17 mouse cellular contexts compared by ENCODE assay signal in the genomic region with DNA sequence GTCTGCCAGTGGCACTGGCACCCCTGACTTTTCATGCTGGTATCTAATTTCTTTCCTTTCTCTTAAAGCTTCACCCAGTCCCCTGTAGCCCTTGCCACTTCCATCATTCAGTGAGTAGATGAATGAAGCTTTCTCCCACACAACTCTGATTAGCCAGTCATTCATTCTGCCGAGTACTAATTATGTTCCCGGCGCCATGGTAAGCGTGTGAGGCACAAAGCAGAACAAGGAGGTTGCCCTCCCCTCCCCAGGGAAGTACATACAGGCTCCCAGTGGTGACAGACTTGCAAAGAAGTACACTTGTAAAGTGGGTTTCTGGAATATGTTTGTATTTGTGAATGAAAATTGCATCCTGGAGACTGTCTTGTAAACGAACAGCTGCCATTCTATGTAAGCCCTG.
DNase-seq lines count a peak whose midpoint lies in the region; ATAC-seq and TF ChIP-seq lines count a peak whose summit lies in the region.
"Had no signal": no experiment of that assay in that cellular context is flagged by ENCODE, and none has a peak within 500 bp of the region (broad histone marks: within the 10 kb centered on the region; RNA-seq: fewer than 3 reads in every experiment).

No protein-coding gene starts in this region.

- peak; percentile 17 for DNase-seq in embryonic facial prominence, embryonic 14.5 days (ENCODE audit: low spot score)
- no peak for DNase-seq in hindbrain, postnatal 0 days (ENCODE audit: low spot score)
- DNase-seq in lung, postnatal 36 days: no peak
- DNase-seq in adrenal gland, postnatal 4 days (ENCODE audit: low spot score in 2 of 2): no peak
- DNase-seq: adrenal gland, postnatal 10 days; cerebellum, postnatal 14 days; heart, adult 11 months; kidney, adult 2 months; kidney, postnatal 36 days; thymus, postnatal 25 days had no signal

- peaks cover 28% of the 10 kb centered on the region for H3K4me1 ChIP-seq in midbrain, embryonic 12.5 days
- peaks cover 25% of the 10 kb centered on the region for H3K4me1 ChIP-seq in midbrain, embryonic 15.5 days
- H3K4me1 ChIP-seq in embryonic facial prominence, embryonic 14.5 days (ENCODE audit: control insufficient read depth, insufficient read depth, low read length): no peaks in the 10 kb centered on the region
- peaks cover 55% of the 10 kb centered on the region for H3K4me1 ChIP-seq in forebrain, embryonic 13.5 days
- 0 out of 2 replicates have a peak, but pooled peaks cover 5% of the 10 kb centered on the region for H3K4me1 ChIP-seq in hindbrain, postnatal 0 days (ENCODE audit: insufficient read depth, low read length)
- H3K4me1 ChIP-seq: heart, embryonic 15.5 days; limb, embryonic 13.5 days had no signal

- 47% methylated on average over 5 of the region's 5 CpGs for WGBS in midbrain, embryonic 12.5 days
- WGBS in midbrain, embryonic 15.5 days: 20% methylated on average over 5 of the region's 5 CpGs
- WGBS in embryonic facial prominence, embryonic 14.5 days: 64% methylated on average over 5 of the region's 5 CpGs
- WGBS in forebrain, embryonic 13.5 days: 2% methylated on average over 5 of the region's 5 CpGs
- 20% methylated on average over 5 of the region's 5 CpGs for WGBS in hindbrain, postnatal 0 days

- no peaks in the 10 kb centered on the region for H3K9me3 ChIP-seq in midbrain, embryonic 12.5 days
- no peaks in the 10 kb centered on the region for H3K9me3 ChIP-seq in midbrain, embryonic 15.5 days
- no peaks in the 10 kb centered on the region for H3K9me3 ChIP-seq in embryonic facial prominence, embryonic 14.5 days (ENCODE audit: control insufficient read depth, low read length)
- no peaks in the 10 kb centered on the region for H3K9me3 ChIP-seq in forebrain, embryonic 13.5 days (replicated peaks)
- no peaks in the 10 kb centered on the region for H3K9me3 ChIP-seq in hindbrain, postnatal 0 days (ENCODE audit: low read length)
- H3K9me3 ChIP-seq: heart, embryonic 15.5 days; limb, embryonic 13.5 days had no signal

- H3K4me3 ChIP-seq in midbrain, embryonic 12.5 days: no peak overlapping the region
- H3K4me3 ChIP-seq in midbrain, embryonic 15.5 days: no peak overlapping the region
- no peak overlapping the region for H3K4me3 ChIP-seq in embryonic facial prominence, embryonic 14.5 days (ENCODE audit: low read depth, low read length)
- no peak overlapping the region for H3K4me3 ChIP-seq in forebrain, embryonic 13.5 days
- H3K4me3 ChIP-seq in hindbrain, postnatal 0 days (ENCODE audit: low read length): no peak overlapping the region
- H3K4me3 ChIP-seq: heart, embryonic 15.5 days; limb, embryonic 13.5 days had no signal

- ATAC-seq in midbrain, embryonic 12.5 days (ENCODE audit: low FRiP score, low read depth): 0 out of 2 replicates have a peak, but pooled peaks have one; percentile 62
- ATAC-seq in midbrain, embryonic 15.5 days (replicated peaks): no peak
- ATAC-seq in embryonic facial prominence, embryonic 14.5 days (ENCODE audit: low read depth): no peak
- peak; percentile 92 for ATAC-seq in forebrain, embryonic 13.5 days
- 0 out of 2 replicates have a peak, but pooled peaks have one; percentile 45 for ATAC-seq in hindbrain, postnatal 0 days
- ATAC-seq: CD4-positive, CD25-positive, alpha-beta regulatory T cell, adult 4 months had no signal

- H3K27me3 ChIP-seq in midbrain, embryonic 12.5 days: no peaks in the 10 kb centered on the region
- no peaks in the 10 kb centered on the region for H3K27me3 ChIP-seq in midbrain, embryonic 15.5 days (replicated peaks)
- no peaks in the 10 kb centered on the region for H3K27me3 ChIP-seq in embryonic facial prominence, embryonic 14.5 days (replicated peaks; ENCODE audit: control insufficient read depth, insufficient read depth, low read length)
- H3K27me3 ChIP-seq in forebrain, embryonic 13.5 days: no peaks in the 10 kb centered on the region
- H3K27me3 ChIP-seq in hindbrain, postnatal 0 days (ENCODE audit: insufficient read depth, low read length): no peaks in the 10 kb centered on the region
- H3K27me3 ChIP-seq: heart, embryonic 15.5 days; limb, embryonic 13.5 days had no signal

- no peak overlapping the region for H3K4me2 ChIP-seq in midbrain, embryonic 12.5 days (replicated peaks)
- no peak overlapping the region for H3K4me2 ChIP-seq in midbrain, embryonic 15.5 days
- H3K4me2 ChIP-seq in embryonic facial prominence, embryonic 14.5 days (ENCODE audit: low read depth, low read length): no peak overlapping the region
- H3K4me2 ChIP-seq in forebrain, embryonic 13.5 days: peak overlapping the region; percentile 27
- H3K4me2 ChIP-seq in hindbrain, postnatal 0 days (ENCODE audit: low read depth, low read length): no peak overlapping the region
- H3K4me2 ChIP-seq: heart, embryonic 15.5 days; limb, embryonic 13.5 days had no signal

- H3K36me3 ChIP-seq in midbrain, embryonic 12.5 days: no peaks in the 10 kb centered on the region
- no peaks in the 10 kb centered on the region for H3K36me3 ChIP-seq in midbrain, embryonic 15.5 days (replicated peaks)
- no peaks in the 10 kb centered on the region for H3K36me3 ChIP-seq in embryonic facial prominence, embryonic 14.5 days (ENCODE audit: control insufficient read depth, insufficient read depth, low read length)
- no peaks in the 10 kb centered on the region for H3K36me3 ChIP-seq in forebrain, embryonic 13.5 days (ENCODE audit: poor library complexity, severe bottlenecking)
- no peaks in the 10 kb centered on the region for H3K36me3 ChIP-seq in hindbrain, postnatal 0 days (ENCODE audit: insufficient read depth, low read length)
- H3K36me3 ChIP-seq: heart, embryonic 15.5 days; limb, embryonic 13.5 days had no signal

- no peak overlapping the region for H3K27ac ChIP-seq in midbrain, embryonic 12.5 days (replicated peaks)
- H3K27ac ChIP-seq in midbrain, embryonic 15.5 days: no peak overlapping the region
- H3K27ac ChIP-seq in embryonic facial prominence, embryonic 14.5 days (replicated peaks; ENCODE audit: low read depth, low read length): no peak overlapping the region
- peak overlapping the region; percentile 81 for H3K27ac ChIP-seq in forebrain, embryonic 13.5 days
- H3K27ac ChIP-seq in hindbrain, postnatal 0 days: no peak overlapping the region
- H3K27ac ChIP-seq: heart, embryonic 15.5 days; limb, embryonic 13.5 days; macrophage had no signal

- H3K9ac ChIP-seq in midbrain, embryonic 12.5 days (replicated peaks): no peak overlapping the region
- no peak overlapping the region for H3K9ac ChIP-seq in midbrain, embryonic 15.5 days
- no peak overlapping the region for H3K9ac ChIP-seq in embryonic facial prominence, embryonic 14.5 days (ENCODE audit: low read depth, low read length)
- no peak overlapping the region for H3K9ac ChIP-seq in forebrain, embryonic 13.5 days
- H3K9ac ChIP-seq in hindbrain, postnatal 0 days (replicated peaks; ENCODE audit: low read length): no peak overlapping the region
- H3K9ac ChIP-seq: heart, embryonic 15.5 days; limb, embryonic 13.5 days had no signal

- TF ChIP-seq CTCF in hindbrain, postnatal 0 days (IDR thresholded peaks at IDR 0.05; ENCODE audit: low read depth): no peak

Comparison
In these comparisons a context has a peak if more than half of its experiments do, and no peak if none do; other contexts are left out.
1. ATAC-seq: peak in midbrain, embryonic 12.5 days (single experiment), forebrain, embryonic 13.5 days (single experiment) and hindbrain, postnatal 0 days (single experiment); none in midbrain, embryonic 15.5 days (single experiment) and embryonic facial prominence, embryonic 14.5 days (single experiment).